Mouse (Mus musculus) CD8-positive naive resting alpha-beta T cell, adult 2 months (primary cell): ENCODE data around the gene Pld6.

Source experiments
- DNase-seq, 2 experiments: peaks; one replicate each; pipeline ENCODE4 v3.0.0; 2022; ENCODE audit warnings: low read depth in 2 of 2, low spot score in 2 of 2

Gene Pld6

GRCm38 (mm10) chr11:59786444-59787198, 824 bp downstream of the Pld6 start:
- no peak for DNase-seq

DNA sequence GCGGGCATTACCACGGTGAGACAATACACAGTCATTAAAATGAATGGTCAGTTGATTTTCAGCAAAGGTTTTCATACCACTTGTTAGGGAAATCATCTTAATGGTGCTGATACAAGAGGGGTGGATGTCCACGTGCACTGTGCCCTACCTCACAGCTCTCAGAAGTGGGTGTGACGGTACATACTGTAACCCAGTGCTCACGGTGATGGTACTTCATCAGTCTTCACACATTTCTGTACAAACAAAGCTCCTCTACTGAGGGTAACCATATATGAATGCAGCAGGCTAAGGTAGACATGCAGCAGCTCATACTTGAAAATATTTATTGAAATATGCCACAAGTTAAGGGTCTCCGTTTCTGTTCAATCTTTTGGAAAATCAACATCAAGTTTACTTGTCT, 3.9 kb downstream of the Pld6 start:
- DNase-seq = no peak

DNA sequence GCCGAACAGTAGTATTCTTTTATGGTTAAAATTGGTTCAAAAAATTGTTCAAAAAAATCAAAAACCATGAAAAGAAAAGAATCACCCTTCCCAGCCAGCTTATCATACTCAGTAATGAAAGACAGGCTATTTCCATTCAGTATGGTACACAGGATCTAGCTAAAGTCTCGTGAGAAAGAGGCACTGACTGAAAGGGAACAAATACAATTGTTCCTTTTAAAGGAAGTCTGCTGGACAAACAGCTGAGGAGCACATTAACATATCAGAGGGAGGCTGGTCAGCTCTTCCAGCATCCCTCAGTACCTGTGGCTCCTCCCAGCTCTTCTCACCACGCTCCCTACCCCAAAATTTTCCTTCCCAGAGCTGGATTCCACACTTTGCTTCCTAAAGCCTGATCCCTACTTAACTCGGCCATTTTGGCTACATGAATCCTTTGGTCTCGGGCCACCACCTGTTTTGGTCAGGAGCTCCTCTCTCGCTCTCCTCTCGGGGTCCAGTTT, 5.3 kb downstream of the Pld6 start:
- no peak for DNase-seq

GRCm38 (mm10) chr11:59780241-59780640, 7.2 kb downstream of the Pld6 start:
- DNase-seq = no peak

DNA sequence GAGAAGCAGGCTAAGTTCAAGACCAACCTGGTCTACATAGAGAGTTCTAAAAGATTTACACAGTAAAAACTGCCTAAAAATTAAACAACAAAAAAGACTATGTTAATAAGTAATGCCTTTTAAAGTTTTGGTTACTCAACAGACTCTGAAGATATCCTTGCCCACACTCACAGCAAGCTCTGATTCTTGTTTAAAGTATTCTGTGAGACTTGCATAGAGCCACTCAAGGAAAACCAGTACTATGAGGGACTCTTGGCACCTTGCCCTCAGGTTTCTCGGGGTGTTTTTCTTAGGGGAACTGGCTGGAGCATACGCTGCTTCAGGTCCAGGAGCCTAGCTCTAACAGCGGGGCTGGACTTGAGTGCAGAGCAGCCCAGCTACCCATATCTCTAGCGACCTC, 8.0 kb downstream of the Pld6 start:
- DNase-seq = no peak

DNA sequence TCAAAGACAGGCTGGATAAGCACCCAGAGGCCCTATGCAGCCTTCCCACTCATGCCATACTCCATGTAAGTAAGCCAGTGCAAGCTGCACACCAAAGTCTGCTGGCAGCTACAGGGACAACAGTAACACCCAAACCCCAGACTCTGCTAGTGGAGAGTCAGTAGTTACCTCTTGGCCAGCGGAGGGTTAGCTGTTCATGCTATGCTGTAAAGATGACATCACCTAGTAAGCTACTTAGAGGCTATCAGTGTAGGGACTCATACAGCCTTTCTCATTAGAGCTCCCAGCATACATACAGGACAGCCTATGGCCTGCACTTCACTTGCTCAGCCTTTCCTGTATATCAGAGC, 8.6 kb downstream of the Pld6 start:
- no peak for DNase-seq

DNA sequence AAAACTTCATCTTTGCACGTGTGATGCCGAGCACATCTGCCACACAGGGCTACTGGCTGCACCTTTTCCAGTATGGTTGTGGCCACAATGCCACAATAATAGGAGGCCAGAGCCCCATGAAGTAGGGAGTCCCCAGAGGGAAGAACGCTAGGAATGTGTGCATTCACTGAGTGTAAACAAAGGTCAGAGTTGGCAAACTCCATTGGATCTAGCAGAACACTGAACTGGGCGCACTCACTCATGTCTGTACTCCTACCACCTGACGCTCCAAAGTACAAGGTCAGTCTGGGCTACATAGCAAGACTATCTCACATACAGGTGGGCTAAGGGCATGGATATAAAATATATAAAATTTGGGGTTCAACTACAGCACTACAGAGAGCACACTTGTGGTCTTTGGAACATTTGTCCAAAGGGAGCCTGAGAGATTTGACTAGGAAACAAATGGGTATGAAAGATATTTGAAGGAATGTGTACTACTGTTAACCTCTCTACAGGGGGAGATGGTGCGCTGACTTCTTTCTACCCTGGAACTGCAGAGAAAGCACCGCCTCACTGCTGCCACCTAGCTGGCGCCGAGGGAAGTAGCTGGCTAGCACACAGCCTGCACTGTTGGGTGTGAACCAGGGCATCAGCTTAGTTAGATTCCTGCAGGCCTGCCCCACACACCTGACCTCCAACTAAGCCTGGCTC, 9.1 kb downstream of the Pld6 start:
- DNase-seq = peak; percentile 60 to 66

DNA sequence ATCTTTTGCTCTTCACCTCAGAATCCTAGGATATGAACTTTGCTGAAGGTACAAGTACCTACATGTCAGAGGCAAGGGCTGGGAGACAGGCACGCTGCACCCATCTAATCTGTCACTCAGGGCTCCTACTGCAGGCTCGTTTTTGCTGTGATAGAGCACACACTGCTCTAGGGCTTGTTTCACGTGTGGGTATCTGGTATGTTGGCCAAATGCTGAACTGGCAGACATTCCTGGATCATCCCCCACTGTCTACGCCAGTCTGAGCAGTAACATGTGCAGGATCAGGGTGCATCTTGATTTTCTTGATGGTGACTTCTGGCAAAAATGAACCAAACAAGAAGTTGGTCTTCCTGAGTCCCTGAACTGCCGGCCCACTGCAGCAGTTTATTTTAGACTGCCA, 10.2 kb downstream of the Pld6 start:
- DNase-seq = no peak

DNA sequence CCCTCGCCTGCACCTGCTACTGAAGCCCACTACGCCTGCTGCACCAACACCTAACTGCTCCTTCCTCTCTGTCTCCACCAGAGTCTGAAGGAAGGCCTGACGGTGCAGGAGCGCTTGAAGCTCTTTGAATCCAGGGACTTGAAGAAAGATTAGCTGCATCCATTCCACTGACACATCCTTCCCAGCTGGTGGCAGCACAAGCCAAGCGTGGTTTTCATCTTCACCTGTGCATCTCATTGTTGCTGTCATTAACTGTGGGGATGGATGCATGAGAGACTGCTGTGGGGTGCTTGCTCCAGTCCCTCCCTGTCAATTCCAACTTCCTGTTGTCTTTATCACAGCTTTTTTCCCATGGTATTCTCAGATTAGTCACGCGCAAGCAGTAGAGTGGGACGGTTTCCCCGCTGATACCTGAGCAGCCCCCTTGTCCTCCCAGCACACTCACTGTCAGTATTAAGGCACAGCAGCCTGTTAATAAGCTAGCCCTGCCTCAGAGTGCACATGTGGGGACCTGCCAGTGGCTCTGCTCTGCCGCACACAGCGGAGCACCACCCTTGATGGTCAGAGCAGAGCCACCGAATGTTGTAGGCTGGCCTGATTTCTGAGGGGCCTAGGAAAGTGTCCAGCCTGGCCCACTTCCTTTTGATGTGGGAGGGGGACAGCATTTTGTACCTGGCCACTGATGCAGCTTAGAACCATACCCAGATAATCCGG, 11.9 kb downstream of the Pld6 start:
- no peak for DNase-seq

GRCm38 (mm10) chr11:59774522-59774921, 12.9 kb downstream of the Pld6 start:
- DNase-seq = no peak

DNA sequence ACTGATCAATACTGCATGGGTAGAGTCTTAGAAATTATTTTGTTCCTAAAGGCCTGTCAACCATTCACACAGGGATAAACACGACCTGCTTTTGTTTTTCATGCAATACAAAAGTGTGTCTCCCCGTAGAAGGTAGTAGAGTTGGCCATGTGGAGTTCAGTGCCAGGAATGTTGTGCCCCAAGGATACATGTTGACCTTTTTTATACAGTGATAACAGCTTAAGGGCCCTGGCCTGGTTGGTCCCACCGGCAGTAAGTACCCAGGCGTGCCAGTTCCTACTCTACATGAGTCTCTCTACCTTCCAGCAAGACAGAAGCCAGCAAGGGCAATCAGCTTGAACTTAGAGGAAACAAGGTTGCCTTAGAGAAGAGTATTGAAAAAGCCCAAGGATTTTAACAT, 14.5 kb downstream of the Pld6 start:
- DNase-seq = no peak

DNA sequence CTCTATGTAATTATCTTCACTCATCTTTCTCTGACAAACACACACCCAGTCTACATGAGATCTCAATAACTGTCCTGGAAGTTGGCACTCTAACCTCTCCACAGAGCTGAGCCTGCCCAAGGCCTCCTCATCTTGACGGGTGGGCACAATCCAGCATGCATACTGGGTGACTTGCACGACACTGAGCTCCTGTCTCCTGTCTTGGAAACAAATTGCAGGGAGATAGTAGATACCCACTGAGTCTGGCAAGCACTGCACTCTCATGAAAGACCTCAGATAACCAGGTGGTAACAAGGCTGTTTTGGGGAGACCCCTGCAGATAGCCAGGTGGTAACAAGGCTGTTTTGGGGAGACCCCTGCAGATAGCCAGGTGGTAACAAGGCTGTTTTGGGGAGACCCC, 15.2 kb downstream of the Pld6 start:
- no peak for DNase-seq

DNA sequence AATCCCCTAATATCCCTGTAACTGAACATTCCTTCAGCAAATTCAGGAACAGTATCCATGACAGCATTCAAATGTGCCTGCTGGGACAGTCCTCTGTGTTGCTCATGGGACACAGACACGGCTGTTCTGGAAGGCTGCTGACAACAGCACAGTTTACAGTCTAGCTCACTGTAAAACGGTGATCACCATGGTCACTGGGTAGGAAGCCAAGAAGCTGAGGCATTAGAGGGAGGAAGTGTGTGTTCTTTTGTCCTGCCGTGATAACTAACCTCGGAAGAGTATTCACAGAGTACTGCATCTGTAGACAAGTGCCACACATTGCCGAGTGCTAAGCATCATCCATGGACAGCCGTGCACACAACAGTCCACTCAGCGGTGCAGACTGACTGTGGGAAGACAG, 16.7 kb downstream of the Pld6 start:
- DNase-seq = no peak

GRCm38 (mm10) chr11:59769738-59770137, 17.7 kb downstream of the Pld6 start:
- DNase-seq = no peak

GRCm38 (mm10) chr11:59769307-59769706, 18.1 kb downstream of the Pld6 start:
- no peak for DNase-seq

GRCm38 (mm10) chr11:59760796-59761195, 26.6 kb downstream of the Pld6 start:
- no peak for DNase-seq

DNA sequence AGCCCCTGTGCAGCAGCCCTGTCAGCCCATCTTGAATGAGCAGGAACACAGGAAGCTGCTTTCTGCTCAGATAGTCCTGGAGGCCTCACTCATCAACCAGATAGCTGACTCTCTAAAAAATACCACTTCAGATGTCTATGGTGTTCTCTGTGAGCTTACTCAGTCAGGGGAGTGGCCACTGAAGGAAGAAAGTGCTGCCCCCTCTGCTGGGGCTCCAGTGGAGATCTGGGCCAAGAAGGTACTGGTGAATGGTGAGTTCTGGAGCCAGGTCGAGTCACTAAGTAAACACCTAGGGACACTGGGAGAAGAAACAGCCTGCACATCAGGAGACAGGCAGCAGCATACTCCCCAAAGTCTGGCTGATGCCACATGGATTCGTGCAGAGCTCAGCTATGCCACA, 27.8 kb downstream of the Pld6 start:
- no peak for DNase-seq

DNA sequence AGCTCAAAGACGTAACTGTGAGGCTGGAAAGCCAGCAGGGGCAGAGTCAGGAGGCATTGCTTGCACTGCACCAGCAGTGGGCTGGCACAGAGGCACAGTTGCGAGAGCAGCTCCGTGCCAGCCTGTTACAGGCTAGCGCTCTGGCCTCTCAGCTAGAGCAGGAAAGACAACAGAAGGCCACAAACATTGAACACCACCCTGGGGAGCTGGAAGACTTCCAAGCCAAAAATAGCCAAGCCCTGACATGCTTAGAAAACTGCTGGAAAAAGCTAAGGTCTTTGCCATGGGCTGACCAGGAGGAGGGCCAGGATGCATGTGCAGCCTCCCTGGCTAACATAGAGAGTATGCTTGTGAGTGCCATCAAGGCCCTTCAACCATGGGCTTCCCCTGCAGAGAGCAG, 28.3 kb downstream of the Pld6 start:
- no peak for DNase-seq

- no peak for DNase-seq
Observed at GRCm38 (mm10) chr11:59758191-59758985, 29.1 kb downstream of the Pld6 start.

GRCm38 (mm10) chr11:59756351-59756750, 31.1 kb downstream of the Pld6 start:
- DNase-seq = no peak

GRCm38 (mm10) chr11:59754504-59754903, 32.9 kb downstream of the Pld6 start:
- DNase-seq = no peak
